Comparison of ENCODE assay signal across 20 mouse cellular contexts in genomic region chr3:96132478-96132877, GRCm38 (mm10). TPM values are rescaled to one million over a fixed set of nuclear protein-coding genes. Genes with fewer than 3 reads are reported as not detected.
"Had no signal": no experiment of that assay in that cellular context is flagged by ENCODE, and none has a peak within 500 bp of the region (broad histone marks: within the 10 kb centered on the region; RNA-seq: fewer than 3 reads in every experiment).

No protein-coding gene starts in this region.

- H3K4me3 ChIP-seq: limb, embryonic 12.5 days; limb, embryonic 15.5 days; liver, embryonic 13.5 days; neural tube, embryonic 13.5 days; stomach, embryonic 15.5 days had no signal

- H3K4me1 ChIP-seq: limb, embryonic 12.5 days; neural tube, embryonic 13.5 days; stomach, embryonic 15.5 days had no signal

- H3K4me2 ChIP-seq: limb, embryonic 12.5 days; limb, embryonic 15.5 days; liver, embryonic 13.5 days; midbrain, embryonic 11.5 days; neural tube, embryonic 13.5 days; stomach, embryonic 15.5 days had no signal

- H3K9ac ChIP-seq: limb, embryonic 12.5 days; limb, embryonic 15.5 days; liver, embryonic 13.5 days; neural tube, embryonic 13.5 days; stomach, embryonic 15.5 days had no signal

- ATAC-seq: intestine, postnatal 0 days had no signal

- H3K27ac ChIP-seq: limb, embryonic 12.5 days; limb, embryonic 15.5 days; liver, embryonic 13.5 days; neural tube, embryonic 13.5 days; stomach, embryonic 15.5 days had no signal

- H3K9me3 ChIP-seq: limb, embryonic 12.5 days; limb, embryonic 15.5 days; liver, embryonic 13.5 days; neural tube, embryonic 13.5 days; stomach, embryonic 15.5 days had no signal

- DNase-seq: kidney, adult 8-10 months; kidney, postnatal 14 days; kidney, postnatal 4 days; left cerebral cortex, postnatal 4 days; liver, embryonic 13.5 days; lung, adult 2 months; lung, postnatal 4 days; midbrain, embryonic 14.5 days; retina, postnatal 1 day; right cerebral cortex, postnatal 25 days; spleen, adult 18-20 months; thymus, adult 18-20 months; thymus, postnatal 4 days had no signal

- H3K36me3 ChIP-seq: limb, embryonic 15.5 days had no signal

- H3K27me3 ChIP-seq: limb, embryonic 12.5 days; limb, embryonic 15.5 days; liver, embryonic 13.5 days; neural tube, embryonic 13.5 days; stomach, embryonic 15.5 days had no signal

RNA-seq across cellular contexts. Expression of gene Mtmr11, which starts 29.3 kb away (rescaled TPM):
- total RNA-seq: megakaryocyte-erythroid progenitor cell, adult 5-6 weeks had no signal
